Mouse (Mus musculus) urinary bladder, postnatal 10 days (tissue): ENCODE data around the gene Fgfr2.
"Not testable (repeated sequence)": the region's sequence is repeated elsewhere in the genome, so short reads cannot be mapped to it uniquely, and the experiment has no call there.

Experiments
- DNase-seq: peaks from one replicate; pipeline ENCODE4 v3.0.0; 2022; ENCODE audit warnings: low spot score

Gene Fgfr2

DNA sequence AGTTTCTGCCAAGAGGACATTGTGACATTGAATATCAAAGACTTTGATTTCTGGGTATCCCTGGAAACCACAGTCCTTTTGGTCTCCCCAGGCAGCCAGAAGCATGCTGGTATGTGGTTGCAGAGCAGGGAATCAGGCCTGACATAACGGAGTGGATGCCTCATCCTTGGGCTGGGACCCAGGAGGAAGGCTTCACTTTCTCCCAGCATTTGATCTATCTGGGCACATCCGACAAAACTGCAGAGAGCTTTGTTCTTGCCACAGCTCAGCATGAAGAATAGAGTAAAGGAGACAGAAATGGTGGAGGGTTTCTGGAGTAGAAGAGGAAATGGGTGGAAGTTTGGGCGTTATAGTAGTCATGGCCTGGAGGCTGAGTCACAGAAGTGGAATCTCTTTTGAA, 1990.0 kb downstream of the Fgfr2 start:
- no peak for DNase-seq

DNA sequence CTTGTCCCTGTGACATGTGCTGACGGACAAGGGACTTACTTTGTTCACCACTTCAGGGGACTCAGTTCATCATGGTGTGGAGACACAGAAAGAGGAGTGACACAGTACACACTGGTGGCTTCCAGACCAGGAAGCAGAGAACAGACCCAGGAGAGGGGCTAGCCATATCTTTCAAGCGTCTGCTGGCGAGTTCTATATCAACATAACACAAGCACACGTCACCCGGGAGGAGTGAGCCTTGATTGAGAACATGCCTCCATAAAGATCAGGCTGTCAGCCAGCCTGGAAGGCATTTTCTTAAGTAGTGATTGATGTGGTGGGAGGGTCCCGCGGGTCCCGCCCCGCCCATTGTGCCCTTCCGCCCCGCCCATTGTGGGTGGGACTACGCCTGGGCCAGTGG, 1993.1 kb downstream of the Fgfr2 start:
- no peak for DNase-seq

DNA sequence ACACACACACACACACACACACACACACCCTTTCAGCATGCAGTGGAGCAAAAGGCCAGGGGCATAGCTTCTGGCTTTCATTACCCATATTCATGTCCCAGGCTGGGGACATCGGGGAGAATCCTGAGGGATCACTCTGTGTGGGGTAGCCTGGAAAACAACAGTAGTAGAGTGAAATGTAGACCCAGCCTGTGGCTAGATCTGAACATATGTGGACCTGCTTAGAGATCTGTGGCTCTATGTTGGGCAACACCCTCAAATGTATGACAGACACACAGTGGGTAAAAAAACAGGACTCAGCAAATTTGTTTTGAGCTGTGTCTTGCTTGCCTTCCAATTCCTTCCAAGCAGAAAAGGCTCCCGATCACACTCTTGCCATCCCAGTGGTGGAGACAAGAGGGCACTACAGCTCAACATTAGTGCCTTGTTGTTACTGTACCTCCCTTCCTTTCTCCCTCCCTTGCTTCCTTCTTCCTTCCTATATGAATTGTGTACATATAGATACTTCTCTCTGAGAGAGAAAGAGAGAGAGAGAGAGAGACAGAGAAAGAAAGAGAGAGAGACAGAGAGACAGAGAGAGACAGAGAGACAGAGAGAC, 2000.8 kb downstream of the Fgfr2 start:
- no peak for DNase-seq

DNA sequence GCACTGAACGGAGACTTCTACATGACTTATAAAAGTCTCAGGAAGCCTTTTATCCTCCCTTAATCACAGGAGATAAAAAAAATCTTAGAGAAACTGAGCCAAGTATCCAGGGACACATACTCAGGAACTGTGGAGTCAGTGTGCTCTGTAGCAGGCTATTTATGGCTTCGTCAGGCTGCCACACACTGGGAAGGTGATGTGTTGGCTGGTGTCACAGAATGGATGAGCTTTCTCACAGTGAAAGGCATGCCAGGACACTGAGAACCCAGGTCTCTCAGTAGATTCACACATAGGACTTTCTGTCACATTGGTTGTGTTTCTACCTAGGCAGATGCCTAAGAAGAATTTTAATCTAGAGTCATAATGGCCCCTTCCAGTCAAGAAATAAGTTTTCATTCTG, 2008.7 kb downstream of the Fgfr2 start:
- DNase-seq = no peak

DNA sequence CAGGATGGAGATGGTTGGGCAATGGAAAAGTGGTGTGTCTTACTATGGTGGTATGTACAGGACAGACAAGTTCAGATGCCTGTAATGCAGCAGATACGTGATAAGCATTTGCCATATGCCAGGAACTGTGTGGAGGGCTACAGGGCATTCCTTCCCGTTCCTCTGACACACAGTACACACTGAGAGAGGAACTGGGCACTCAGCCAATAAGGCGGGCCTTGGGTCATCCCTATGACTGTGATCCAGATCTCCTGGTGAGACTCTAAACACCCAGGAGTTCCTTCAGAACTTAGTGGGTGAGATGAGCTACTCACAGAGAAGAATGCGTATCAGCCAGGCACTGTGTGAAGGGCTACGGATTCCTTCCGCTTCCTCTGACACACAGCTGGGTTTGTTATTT, 2009.5 kb downstream of the Fgfr2 start:
- DNase-seq = no peak

DNA sequence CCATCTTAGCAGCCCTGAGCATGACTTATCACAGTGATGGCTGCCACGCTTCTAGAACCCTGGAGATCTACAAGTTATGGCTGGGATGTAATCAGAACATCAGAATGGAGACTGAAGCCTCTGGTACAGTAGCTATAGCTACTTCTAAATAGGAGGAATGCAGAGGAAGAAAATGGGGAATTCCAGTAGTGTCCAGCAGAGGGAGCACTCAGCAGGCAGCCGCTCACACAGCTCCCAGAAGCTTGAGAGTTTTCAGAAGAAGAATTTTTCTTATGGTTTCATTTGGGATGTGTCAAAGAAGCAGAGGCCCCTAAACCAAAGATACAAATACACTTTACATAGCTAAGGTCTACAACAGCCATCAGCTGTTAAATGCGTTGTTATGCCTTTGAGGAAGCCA, 2010.7 kb downstream of the Fgfr2 start:
- no peak for DNase-seq

DNA sequence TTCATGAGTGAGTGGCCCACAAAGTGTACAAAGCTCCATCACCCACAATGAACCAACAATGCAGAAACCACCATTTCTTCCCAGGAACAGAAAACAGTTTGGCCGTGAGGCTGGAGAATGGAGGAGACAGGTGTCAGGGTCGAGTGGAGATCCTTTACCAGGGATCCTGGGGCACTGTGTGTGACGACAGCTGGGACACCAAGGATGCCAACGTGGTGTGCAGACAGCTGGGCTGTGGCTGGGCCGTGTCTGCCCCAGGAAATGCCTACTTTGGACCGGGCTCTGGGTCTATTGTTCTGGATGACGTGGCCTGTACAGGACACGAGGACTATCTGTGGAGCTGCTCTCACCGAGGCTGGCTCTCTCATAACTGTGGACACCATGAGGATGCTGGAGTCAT, 2040.7 kb downstream of the Fgfr2 start:
- not testable (repeated sequence) for DNase-seq

DNA sequence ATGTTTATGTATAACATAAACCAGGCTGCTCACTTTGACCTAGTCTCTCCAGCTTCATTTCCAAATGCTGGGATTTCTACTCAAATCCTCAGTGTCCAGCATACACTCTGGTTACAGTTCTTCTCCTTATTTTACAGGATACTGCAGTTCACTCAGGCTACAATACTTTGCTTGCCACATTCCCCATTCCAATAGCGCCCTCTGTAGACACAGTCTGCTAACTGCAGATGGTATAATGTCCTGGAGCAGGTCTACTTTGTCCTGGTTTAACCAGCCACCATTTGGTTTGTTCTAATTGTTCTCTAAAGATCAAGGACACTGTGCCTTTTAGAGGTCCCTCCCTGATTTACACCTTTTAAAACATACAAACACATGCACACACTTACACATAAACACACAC, 2047.2 kb downstream of the Fgfr2 start:
- no peak for DNase-seq

DNA sequence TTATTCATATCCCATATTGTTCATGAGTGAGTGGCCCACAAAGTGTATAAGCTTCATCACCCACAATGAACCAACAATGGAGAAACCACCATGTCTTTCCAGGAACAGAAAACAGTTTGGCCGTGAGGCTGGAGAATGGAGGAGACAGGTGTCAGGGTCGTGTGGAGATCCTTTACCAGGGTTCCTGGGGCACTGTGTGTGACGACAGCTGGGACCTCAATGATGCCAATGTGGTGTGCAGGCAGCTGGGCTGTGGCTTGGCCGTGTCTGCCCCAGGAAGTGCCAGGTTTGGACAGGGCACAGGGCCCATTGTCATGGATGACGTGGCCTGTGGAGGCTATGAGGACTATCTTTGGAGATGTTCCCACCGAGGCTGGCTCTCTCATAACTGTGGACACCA, 2049.1 kb downstream of the Fgfr2 start:
- not testable (repeated sequence) for DNase-seq

DNA sequence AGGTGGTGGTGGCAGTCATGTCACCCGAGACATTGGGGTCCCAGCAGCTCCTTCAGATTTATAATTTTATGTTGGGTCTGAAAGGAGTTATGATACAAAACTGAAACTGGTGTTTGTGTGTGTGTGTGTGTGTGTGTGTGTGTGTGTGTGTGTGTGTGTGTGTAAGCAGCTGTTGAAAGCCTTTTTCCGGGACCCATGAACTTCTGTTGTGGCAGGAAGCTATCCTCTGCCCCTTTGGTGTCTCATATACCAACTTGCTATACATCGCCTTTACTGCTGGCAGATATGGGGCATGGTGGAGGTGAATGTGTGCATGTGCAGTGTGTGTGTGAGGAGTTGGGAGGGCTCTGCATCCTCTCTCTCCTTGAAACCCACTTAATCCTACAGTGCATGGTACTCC, 2049.7 kb downstream of the Fgfr2 start:
- not testable (repeated sequence) for DNase-seq

DNA sequence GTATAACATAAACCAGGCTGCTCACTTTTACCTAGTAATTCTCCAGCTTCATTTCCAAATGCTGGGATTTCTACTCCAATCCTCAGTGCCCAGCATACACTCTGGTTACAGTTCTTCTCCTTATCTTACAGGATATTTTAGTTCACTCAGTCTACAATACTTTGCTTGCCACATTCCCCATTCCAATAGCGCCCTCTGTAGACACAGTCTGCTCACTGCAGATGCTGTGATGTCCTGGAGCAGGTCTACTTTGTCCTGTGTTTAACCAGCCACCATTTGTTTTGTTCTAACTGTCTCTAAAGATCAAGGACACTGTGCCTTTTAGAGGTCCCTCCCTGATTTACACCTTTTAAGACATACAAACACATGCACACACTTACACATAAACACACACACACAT, 2055.0 kb downstream of the Fgfr2 start:
- not testable (repeated sequence) for DNase-seq

DNA sequence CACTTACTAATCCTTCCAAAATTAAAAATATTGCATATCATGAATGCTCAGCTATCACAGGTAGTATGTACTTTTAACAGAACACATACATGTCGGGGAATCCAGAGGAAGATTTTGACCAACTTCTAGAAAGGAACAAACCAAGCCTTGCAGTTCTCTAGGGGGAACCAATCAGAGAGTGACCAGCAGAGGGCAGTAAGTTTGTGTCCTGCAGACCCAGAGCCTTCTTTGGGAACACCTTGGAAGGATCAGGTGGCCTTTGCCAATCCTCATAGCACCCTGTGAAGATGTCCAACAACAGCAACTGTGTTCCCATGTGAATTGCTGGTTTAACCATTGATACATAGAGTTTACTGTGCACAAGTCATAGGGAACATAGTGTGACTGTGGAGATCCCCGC, 2060.6 kb downstream of the Fgfr2 start:
- no peak for DNase-seq

DNA sequence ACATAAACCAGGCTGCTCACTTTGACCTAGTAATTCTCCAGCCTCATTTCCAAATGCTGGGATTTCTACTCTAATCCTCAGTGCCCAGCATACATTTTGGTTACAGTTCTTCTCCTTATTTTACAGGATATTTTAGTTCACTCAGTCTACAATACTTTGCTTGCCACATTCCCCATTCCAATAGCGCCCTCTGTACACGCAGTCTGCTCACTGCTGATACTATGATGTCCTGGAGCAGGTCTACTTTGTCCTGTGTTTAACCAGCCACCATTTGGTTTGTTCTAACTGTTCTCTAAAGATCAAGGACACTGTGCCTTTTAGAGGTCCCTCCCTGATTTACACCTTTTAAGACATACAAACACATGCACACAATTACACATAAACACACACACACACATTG, 2063.3 kb downstream of the Fgfr2 start:
- not testable (repeated sequence) for DNase-seq

DNA sequence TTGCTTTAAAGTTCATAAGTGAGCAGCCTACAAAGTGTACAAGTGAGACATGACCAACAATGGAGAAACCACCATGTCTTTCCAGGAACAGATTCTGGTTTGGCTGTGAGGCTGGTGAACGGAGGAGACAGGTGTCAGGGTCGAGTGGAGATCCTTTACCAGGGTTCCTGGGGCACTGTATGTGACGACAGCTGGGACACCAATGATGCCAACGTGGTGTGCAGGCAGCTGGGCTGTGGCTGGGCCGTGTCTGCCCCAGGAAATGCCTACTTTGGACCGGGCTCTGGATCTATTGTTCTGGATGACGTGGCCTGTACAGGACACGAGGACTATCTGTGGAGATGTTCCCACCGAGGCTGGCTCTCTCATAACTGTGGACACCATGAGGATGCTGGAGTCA, 2065.2 kb downstream of the Fgfr2 start:
- not testable (repeated sequence) for DNase-seq

DNA sequence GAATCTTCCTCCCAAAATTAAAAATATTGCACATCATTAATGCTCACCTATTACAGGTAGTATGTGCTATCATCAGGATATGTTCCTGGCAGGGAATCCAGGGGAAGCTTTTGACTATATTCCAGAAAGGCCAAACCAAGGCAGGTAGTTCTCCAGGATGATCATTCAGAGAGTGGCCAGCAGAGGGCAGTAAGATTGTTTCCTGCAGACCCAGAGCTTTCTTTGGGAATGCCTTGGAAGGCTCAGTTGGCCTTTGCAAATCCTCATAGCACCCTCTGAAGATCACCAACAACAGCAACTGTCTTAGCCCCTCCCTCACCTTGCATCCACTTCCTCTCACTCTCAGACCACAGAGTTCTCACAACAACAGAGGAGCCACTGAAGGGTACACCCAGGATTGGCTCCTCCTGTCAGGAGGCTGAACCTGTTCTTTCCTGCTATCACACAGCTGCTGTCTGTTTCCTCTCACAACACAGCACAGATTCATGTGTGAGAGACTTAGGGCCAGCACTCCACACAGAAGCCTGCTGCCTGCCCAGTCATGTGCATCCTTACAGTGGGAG, 2068.3 kb downstream of the Fgfr2 start:
- no peak for DNase-seq

DNA sequence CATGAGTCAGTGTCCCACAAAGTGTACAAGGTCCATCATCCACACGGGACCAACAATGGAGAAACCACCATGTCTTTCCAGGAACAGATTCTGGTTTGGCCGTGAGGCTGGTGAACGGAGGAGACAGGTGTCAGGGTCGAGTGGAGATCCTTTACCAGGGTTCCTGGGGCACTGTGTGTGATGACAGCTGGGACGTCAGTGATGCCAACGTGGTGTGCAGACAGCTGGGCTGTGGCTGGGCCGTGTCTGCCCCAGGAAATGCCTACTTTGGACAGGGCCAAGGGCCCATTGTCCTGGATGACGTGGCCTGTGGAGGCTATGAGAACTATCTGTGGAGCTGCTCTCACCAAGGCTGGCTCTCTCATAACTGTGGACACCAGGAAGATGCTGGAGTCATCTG, 2073.3 kb downstream of the Fgfr2 start:
- not testable (repeated sequence) for DNase-seq

DNA sequence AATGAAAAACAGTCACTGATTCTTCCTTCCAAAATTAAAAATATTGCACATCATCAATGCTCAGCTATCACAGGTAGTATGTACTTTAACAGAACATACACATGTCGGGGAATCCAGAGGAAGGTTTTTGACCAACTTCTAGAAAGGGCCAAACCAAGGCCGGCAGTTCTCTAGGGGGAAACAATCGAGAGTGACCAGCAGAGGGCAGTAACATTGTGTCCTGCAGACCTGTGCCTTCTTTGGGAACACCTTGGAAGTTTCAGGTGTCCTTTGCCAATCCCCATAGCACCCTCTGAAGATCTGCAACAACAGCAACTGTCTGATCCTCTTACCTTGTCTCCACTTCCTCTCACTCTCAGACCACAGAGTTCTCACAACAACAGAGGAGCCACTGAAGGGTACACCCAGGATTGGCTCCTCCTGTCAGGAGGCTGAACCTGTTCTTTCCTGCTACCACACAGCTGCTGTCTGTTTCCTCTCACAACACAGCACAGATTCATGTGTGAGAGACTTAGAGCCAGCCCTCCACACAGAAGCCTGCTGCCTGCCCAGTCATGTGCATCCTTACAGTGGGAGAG, 2077.8 kb downstream of the Fgfr2 start:
- DNase-seq = not testable (repeated sequence)

DNA sequence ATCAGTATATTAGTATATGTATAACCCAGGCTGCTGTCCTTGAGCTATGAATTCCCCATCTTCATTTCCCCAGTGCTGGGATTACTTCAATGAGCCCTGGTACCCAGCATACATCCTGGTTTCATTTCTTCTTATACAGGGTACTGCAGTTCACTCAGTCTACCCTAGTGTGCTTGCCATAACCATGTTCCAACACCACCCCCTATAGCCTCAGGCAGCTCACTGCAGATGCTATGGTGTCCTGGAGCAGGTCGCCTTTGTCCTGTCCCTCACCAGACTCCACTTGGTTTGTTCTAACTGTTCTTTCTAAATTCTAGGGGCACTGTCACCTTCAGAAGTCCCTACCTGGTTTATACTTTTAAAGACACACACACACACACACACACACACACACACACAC, 2080.5 kb downstream of the Fgfr2 start:
- no peak for DNase-seq

DNA sequence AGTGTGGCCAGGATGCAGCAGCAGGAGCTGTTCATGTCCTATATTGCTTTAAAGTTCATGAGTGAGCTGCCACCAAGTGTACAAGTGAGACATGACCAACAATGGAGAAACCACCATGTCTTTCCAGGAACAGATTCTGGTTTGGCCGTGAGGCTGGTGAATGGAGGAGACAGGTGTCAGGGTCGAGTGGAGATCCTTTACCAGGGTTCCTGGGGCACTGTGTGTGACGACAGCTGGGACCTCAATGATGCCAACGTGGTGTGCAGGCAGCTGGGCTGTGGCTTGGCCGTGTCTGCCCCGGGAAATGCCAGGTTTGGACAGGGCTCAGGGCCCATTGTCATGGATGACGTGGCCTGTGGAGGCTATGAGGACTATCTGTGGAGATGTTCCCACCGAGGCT, 2082.4 kb downstream of the Fgfr2 start:
- DNase-seq = not testable (repeated sequence)

DNA sequence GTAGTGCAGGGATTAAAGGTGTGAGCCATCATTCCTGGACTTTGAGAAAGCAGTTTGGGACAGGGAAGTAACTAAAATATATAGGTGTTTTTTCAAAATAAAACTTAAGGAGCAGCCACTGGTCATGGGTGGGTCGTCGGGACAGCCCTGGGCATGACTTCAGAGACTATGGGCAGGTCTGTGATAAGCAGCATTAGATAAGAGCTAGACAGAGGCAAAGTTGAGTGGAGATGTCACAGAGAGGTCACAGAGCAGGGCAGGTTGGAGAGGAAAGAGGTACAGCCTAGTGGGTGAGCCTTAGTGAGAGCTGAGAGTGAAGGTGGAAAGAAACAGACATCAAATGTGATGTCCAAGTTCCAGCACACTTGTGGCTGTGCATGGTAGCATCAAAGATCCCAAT, 2086.1 kb downstream of the Fgfr2 start:
- no peak for DNase-seq

DNA sequence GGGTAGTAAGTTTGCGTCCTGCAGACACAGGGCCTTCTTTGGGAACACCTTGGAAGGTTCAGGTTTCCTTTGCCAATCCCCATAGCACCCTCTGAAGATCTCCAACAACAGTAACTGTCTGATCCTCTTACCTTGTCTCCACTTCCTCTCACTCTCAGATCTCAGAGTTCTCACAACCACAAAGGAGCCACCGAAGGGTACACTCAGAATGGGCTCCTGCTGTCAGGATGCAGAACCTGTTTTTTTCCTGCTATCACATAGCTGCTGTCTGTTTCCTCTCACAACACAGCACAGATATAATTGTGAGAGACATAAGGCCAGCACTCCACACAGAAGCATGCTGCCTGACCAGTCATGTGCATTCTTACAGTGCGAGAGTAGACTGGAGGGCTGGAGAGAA, 2086.8 kb downstream of the Fgfr2 start:
- DNase-seq = no peak

DNA sequence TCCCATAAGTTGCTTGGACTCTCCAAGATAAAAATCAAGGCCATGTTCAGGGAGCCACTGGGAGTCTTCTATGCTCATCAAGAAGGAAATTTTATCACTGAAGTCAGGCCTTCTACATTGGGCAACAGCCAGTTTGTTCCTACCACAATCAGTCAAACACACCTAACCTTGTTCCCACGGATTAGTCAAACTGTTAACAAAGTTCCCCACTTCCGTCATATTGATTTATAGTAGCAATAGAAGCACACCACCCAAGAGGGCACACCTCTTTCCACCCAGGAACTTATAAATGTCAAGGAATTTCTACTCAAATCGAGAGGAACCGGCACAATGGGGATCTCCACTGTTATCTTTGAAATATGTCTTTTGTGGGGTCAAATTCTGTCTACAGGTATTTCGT, 2091.4 kb downstream of the Fgfr2 start, which contains the start of gene Dmbt1:
Gene Dmbt1, plus strand, starts transcription at position 299 of the 400 bp plus-strand sequence.
- DNase-seq = no peak

DNA sequence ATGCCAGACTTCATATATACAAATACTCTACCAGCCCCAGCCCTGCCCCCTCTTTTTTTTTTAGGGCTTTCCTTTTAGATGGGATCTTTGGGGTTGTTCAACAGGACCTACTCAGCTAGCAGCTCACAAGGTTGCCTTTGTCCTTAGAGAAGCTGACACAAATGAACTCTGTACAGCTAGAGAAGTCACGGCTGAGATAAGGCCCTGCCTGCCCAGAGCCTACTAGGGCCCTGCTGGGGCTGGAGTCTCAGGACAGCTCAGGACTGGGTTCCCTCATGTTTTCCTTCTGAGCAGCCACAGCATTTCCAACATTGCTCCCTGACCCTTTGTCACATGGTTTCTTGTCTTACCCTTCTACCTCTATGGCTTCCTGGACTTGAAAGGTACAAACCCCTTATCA, 2095.6 kb downstream of the Fgfr2 start:
- DNase-seq = no peak

DNA sequence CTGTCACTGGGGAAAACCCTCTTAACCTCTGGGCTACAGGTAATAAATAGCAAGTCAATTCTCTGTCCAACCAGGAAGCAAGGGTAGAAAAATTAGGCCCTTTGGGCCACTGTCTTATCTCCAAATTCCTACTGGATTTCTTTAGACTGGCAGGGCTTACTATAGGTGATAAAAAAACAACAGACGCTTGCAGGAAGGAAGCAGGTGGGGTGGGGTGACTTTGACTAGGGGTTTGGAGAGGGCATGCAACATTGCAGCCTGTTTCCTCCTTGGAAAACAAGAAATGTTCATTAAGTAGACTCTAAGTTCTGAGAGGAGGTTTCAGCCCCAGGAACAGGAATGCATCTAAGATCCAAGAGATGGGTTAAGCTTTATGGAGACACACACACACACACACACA, 2098.3 kb downstream of the Fgfr2 start:
- no peak for DNase-seq
